Mouse (Mus musculus): Measurements from ENCODE around the gene Met. TPM values are rescaled to one million over a fixed set of nuclear protein-coding genes. Genes with fewer than 3 reads are reported as not detected.

Gene Met
- total and polyA plus RNA-seq, 3 experiments: 0.13 to 0.53 (median 0.26) TPM

DNA sequence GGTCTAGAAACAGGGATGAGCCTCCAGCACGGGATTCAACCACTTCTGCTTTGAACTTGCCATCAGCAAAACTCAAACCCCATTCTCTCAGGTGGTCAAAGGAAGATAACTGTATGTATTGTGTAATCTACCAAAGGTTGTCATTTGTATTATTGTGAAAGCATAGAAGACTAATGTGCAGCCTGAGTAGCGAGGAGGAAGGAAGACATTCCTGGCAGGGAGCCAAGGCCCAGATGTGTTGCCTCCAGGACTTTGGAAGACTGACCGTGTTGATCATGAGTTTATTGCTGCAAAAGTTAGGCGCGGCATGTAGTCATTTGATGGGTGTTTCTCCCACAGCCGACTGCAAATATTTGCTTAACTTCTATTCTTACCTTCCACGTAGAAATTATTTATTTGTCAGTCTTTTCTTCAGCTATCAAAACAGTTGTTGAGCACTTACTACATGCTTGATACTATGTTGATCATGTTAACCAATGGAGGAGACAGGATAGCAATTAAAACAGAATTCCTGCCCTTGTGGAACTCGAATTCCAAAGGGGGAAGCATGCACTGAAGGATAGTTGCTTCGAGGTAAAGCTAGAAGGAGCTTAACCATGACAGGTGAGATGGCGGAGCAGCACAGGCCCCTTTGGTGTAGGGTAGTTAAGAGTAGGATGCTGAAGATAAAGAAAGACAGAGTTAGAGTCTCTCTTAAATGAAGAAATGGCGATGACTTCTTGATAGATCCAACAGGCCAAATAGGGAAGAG lies 132.3 kb downstream of the Met start:
- dilution Hi-C loops (cut with MboI; ENCODE audit: extremely low pct_ligation_motif_present, extremely low pct_unique_long_range_greater_than_20kb, low sequenced_read_pairs): no loop called here
- Histone ChIP-seq H3K27ac (ENCODE audit: insufficient read depth, low read depth) (no peak overlapping the region), H3K4me1 (ENCODE audit: control insufficient read depth in 1 of 2, insufficient read depth in 2 of 2) (no peaks in the 10 kb centered on the region), H3K9me3 (replicated peaks; ENCODE audit: low read length) (peaks cover 16% of the 10 kb centered on the region), H3K4me3 (replicated peaks in 1 of 3; ENCODE audit: low read depth in 2 of 3, low read length in 2 of 3, poor library complexity in 1 of 3) (no peak overlapping the region), H3K9ac (ENCODE audit: insufficient read depth, low read depth) (no peak overlapping the region), H3K27me3 (replicated peaks) (no peaks in the 10 kb centered on the region), H3K36me3 (replicated peaks in 1 of 2; ENCODE audit: control insufficient read depth in 1 of 2, insufficient read depth in 1 of 2, low read length in 1 of 2) (no peaks in the 10 kb centered on the region), H3K79me2 (replicated peaks; ENCODE audit: control insufficient read depth, extremely low read depth, insufficient read depth, poor library complexity, severe bottlenecking) (no peaks in the 10 kb centered on the region), H3K4me2 (ENCODE audit: insufficient read depth, low read depth, poor library complexity, severe bottlenecking) (no peak overlapping the region)
- no peak for TF ChIP-seq ZNF384 (IDR thresholded peaks at IDR 0.05; ENCODE audit: low read depth, low read length)
- TF ChIP-seq JUND (conservative IDR thresholded peaks at IDR 0.05; ENCODE audit: low read depth, low read length): no peak
- TF ChIP-seq USF1 (IDR thresholded peaks at IDR 0.05; ENCODE audit: low read depth, low read length): no peak
- TF ChIP-seq MAFK (IDR thresholded peaks at IDR 0.05; ENCODE audit: insufficient replicate concordance, low read length): no peak
- TF ChIP-seq PAX5 (IDR thresholded peaks at IDR 0.05; ENCODE audit: low read length): no peak
- TF ChIP-seq IRF4 (IDR thresholded peaks at IDR 0.05; ENCODE audit: low read depth, low read length): no peak
- no peak for TF ChIP-seq EP300 (IDR thresholded peaks at IDR 0.05; ENCODE audit: low read length)
- no peak for TF ChIP-seq MXI1 (IDR thresholded peaks at IDR 0.05; ENCODE audit: low read depth, low read length)
- DNase-seq (ENCODE audit: extremely low read depth): no peak
- in situ Hi-C loops (cut with MboI; ENCODE audit: low pct_ligation_motif_present, low pct_unique_long_range_greater_than_20kb, low sequenced_read_pairs): no loop called here

DNA sequence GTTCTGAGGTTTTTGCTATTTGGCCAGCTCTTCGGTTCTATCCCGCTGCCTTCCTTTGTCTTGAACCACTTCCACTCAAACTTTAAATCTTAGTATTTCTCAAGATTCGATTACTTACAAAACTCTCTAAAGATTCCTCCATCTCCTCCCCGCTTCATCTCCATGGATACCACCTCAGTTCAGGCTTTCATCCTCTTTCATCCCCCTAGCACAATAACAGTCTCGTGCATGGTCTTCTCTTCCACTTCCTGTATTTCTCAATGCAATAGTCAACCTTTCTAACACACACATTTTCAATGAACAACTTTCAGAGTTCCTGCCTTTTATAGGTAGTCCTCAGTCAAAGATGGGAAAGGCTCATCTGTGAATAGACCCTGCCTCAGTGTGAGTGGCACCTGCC lies 135.8 kb downstream of the Met start:
- TF ChIP-seq BHLHE40 (IDR thresholded peaks at IDR 0.05; ENCODE audit: low read depth, low read length): no peak
- no peak for TF ChIP-seq MEF2A (IDR thresholded peaks at IDR 0.05; ENCODE audit: borderline replicate concordance, low read depth, low read length)
- no peak for TF ChIP-seq POLR2AphosphoS2 (IDR thresholded peaks at IDR 0.05; ENCODE audit: low read depth, low read length)
- TF ChIP-seq USF2 (conservative IDR thresholded peaks at IDR 0.05; ENCODE audit: low read depth, low read length): no peak
- TF ChIP-seq CHD2 (IDR thresholded peaks at IDR 0.05; ENCODE audit: low read length): no peak
- TF ChIP-seq SMC3 (IDR thresholded peaks at IDR 0.05; ENCODE audit: low read depth, low read length): no peak
- TF ChIP-seq RCOR1 (conservative IDR thresholded peaks at IDR 0.05; ENCODE audit: low read depth, low read length): no peak
- in situ Hi-C loops (cut with MboI; ENCODE audit: low pct_ligation_motif_present, low pct_unique_long_range_greater_than_20kb, low sequenced_read_pairs) (no loop called here), dilution Hi-C loops (cut with MboI; ENCODE audit: extremely low pct_ligation_motif_present, extremely low pct_unique_long_range_greater_than_20kb, low sequenced_read_pairs) (no loop called here)
- Histone ChIP-seq H3K4me1 (ENCODE audit: control insufficient read depth in 1 of 2, insufficient read depth in 2 of 2) (no peaks in the 10 kb centered on the region), H3K36me3 (replicated peaks in 1 of 2; ENCODE audit: control insufficient read depth in 1 of 2, insufficient read depth in 1 of 2, low read length in 1 of 2) (no peaks in the 10 kb centered on the region), H3K4me2 (ENCODE audit: insufficient read depth, low read depth, poor library complexity, severe bottlenecking) (no peak overlapping the region), H3K9me3 (replicated peaks; ENCODE audit: low read length) (peaks cover 8% of the 10 kb centered on the region), H3K79me2 (replicated peaks; ENCODE audit: control insufficient read depth, extremely low read depth, insufficient read depth, poor library complexity, severe bottlenecking) (no peaks in the 10 kb centered on the region), H3K9ac (ENCODE audit: insufficient read depth, low read depth) (no peak overlapping the region), H3K27ac (ENCODE audit: insufficient read depth, low read depth) (no peak overlapping the region), H3K4me3 (replicated peaks in 1 of 3; ENCODE audit: low read depth in 2 of 3, low read length in 2 of 3, poor library complexity in 1 of 3) (no peak overlapping the region), H3K27me3 (replicated peaks) (no peaks in the 10 kb centered on the region)
- no peak for DNase-seq (ENCODE audit: extremely low read depth)
